Mouse (Mus musculus): ENCODE measurements at regions not wholly inside any gene's neighbourhood (a gene's known extent, or its start where the extent isn't known, plus 50 kb on each side); places are given as distances from the start of the nearest gene placed in this dataset.

- Histone ChIP-seq H3K9ac (no peak overlapping the region), H3K4me3 (replicated peaks) (no peak overlapping the region), H3K4me1 (replicated peaks) (no peaks in the 10 kb centered on the region), H3K27me3 (replicated peaks) (no peaks in the 10 kb centered on the region), H3K9me3 (no peaks in the 10 kb centered on the region), H3K4me2 (replicated peaks) (no peak overlapping the region), H3K36me3 (no peaks in the 10 kb centered on the region), H3K27ac (no peak overlapping the region)
- WGBS = 90% methylated on average over 5 of the region's 5 CpGs
- ATAC-seq = no peak
These were observed 240.3 kb downstream of the Pik3r1 start for GRCm38 (mm10) chr13:101527691-101528090.

- H3K4me2 ChIP-seq (replicated peaks) = no peak overlapping the region
- H3K9ac ChIP-seq = no peak overlapping the region
- no peaks in the 10 kb centered on the region for H3K9me3 ChIP-seq
- 78% methylated on average over 3 of the region's 3 CpGs for WGBS
- H3K4me1 ChIP-seq (replicated peaks) = no peaks in the 10 kb centered on the region
- no peak for ATAC-seq
- H3K27ac ChIP-seq = no peak overlapping the region
- no peak overlapping the region for H3K4me3 ChIP-seq (replicated peaks)
- no peaks in the 10 kb centered on the region for H3K36me3 ChIP-seq
- H3K27me3 ChIP-seq (replicated peaks) = no peaks in the 10 kb centered on the region
These were observed 243.2 kb downstream of the Pik3r1 start for GRCm38 (mm10) chr13:101524781-101525180.

- Histone ChIP-seq H3K36me3 (no peaks in the 10 kb centered on the region), H3K4me3 (replicated peaks) (no peak overlapping the region), H3K27ac (no peak overlapping the region), H3K4me1 (replicated peaks) (no peaks in the 10 kb centered on the region), H3K27me3 (replicated peaks) (no peaks in the 10 kb centered on the region), H3K9ac (no peak overlapping the region), H3K4me2 (replicated peaks) (no peak overlapping the region), H3K9me3 (no peaks in the 10 kb centered on the region)
- 95% methylated on average over 3 of the region's 3 CpGs for WGBS
- ATAC-seq = no peak
These were observed 243.8 kb downstream of the Pik3r1 start for GRCm38 (mm10) chr13:101524223-101524622.

GRCm38 (mm10) chr13:101523492-101523891 lies 244.5 kb downstream of the Pik3r1 start:
- no peaks in the 10 kb centered on the region for H3K9me3 ChIP-seq
- no peaks in the 10 kb centered on the region for H3K4me1 ChIP-seq (replicated peaks)
- no peaks in the 10 kb centered on the region for H3K27me3 ChIP-seq (replicated peaks)
- no peak overlapping the region for H3K4me3 ChIP-seq (replicated peaks)
- no peaks in the 10 kb centered on the region for H3K36me3 ChIP-seq
- WGBS = 76% methylated on average over 3 of the region's 3 CpGs
- H3K4me2 ChIP-seq (replicated peaks) = no peak overlapping the region
- no peak for ATAC-seq
- H3K27ac ChIP-seq = no peak overlapping the region
- no peak overlapping the region for H3K9ac ChIP-seq

- Histone ChIP-seq H3K4me1 (replicated peaks) (no peaks in the 10 kb centered on the region), H3K4me2 (replicated peaks) (no peak overlapping the region), H3K36me3 (no peaks in the 10 kb centered on the region), H3K9ac (no peak overlapping the region), H3K4me3 (replicated peaks) (no peak overlapping the region), H3K27ac (no peak overlapping the region), H3K27me3 (replicated peaks) (no peaks in the 10 kb centered on the region), H3K9me3 (no peaks in the 10 kb centered on the region)
- WGBS = 74% methylated on average over 2 of the region's 2 CpGs
- no peak for ATAC-seq
These were observed 245.4 kb downstream of the Pik3r1 start for GRCm38 (mm10) chr13:101522597-101522996.

GRCm38 (mm10) chr13:101513354-101513753 lies 254.7 kb downstream of the Pik3r1 start:
- Histone ChIP-seq H3K36me3 (no peaks in the 10 kb centered on the region), H3K27ac (no peak overlapping the region), H3K9ac (no peak overlapping the region), H3K9me3 (no peaks in the 10 kb centered on the region), H3K4me1 (replicated peaks) (no peaks in the 10 kb centered on the region), H3K4me3 (replicated peaks) (no peak overlapping the region), H3K27me3 (replicated peaks) (no peaks in the 10 kb centered on the region), H3K4me2 (replicated peaks) (no peak overlapping the region)
- WGBS = 60% methylated on average over 3 of the region's 3 CpGs
- ATAC-seq = no peak

- 68% methylated on average over 1 of the region's 1 CpGs for WGBS
These were observed 258.1 kb downstream of the Pik3r1 start for GRCm38 (mm10) chr13:101509946-101510345.

GRCm38 (mm10) chr13:101508331-101508730 lies 259.7 kb downstream of the Pik3r1 start:
- no peaks in the 10 kb centered on the region for H3K9me3 ChIP-seq
- no peaks in the 10 kb centered on the region for H3K27me3 ChIP-seq (replicated peaks)
- H3K4me1 ChIP-seq (replicated peaks) = no peaks in the 10 kb centered on the region
- no peak for ATAC-seq
- H3K9ac ChIP-seq = no peak overlapping the region
- no peaks in the 10 kb centered on the region for H3K36me3 ChIP-seq
- no peak overlapping the region for H3K27ac ChIP-seq
- H3K4me2 ChIP-seq (replicated peaks) = no peak overlapping the region
- no peak overlapping the region for H3K4me3 ChIP-seq (replicated peaks)

More at GRCm38 (mm10) chr13:101509946-101510345, 258.1 kb downstream of the Pik3r1 start:
- Histone ChIP-seq H3K36me3 (no peaks in the 10 kb centered on the region), H3K9ac (no peak overlapping the region), H3K4me3 (replicated peaks) (no peak overlapping the region), H3K9me3 (no peaks in the 10 kb centered on the region), H3K4me1 (replicated peaks) (no peaks in the 10 kb centered on the region), H3K27me3 (replicated peaks) (no peaks in the 10 kb centered on the region), H3K4me2 (replicated peaks) (no peak overlapping the region), H3K27ac (no peak overlapping the region)
- peak; percentile 41; the same call in 1 of the 2 replicates for ATAC-seq

- H3K27me3 ChIP-seq (replicated peaks) = no peaks in the 10 kb centered on the region
- no peaks in the 10 kb centered on the region for H3K36me3 ChIP-seq
- no peaks in the 10 kb centered on the region for H3K4me1 ChIP-seq (replicated peaks)
- no peak for ATAC-seq
- H3K9ac ChIP-seq = no peak overlapping the region
- H3K4me2 ChIP-seq (replicated peaks) = no peak overlapping the region
- H3K9me3 ChIP-seq = no peaks in the 10 kb centered on the region
- no peak overlapping the region for H3K27ac ChIP-seq
- H3K4me3 ChIP-seq (replicated peaks) = no peak overlapping the region
These were observed 261.3 kb downstream of the Pik3r1 start for GRCm38 (mm10) chr13:101506696-101507095.

- 87% methylated on average over 1 of the region's 1 CpGs for WGBS
- H3K9ac ChIP-seq = no peak overlapping the region
- no peaks in the 10 kb centered on the region for H3K9me3 ChIP-seq
- no peak for ATAC-seq
- no peaks in the 10 kb centered on the region for H3K36me3 ChIP-seq
- no peaks in the 10 kb centered on the region for H3K4me1 ChIP-seq (replicated peaks)
- no peak overlapping the region for H3K27ac ChIP-seq
- no peak overlapping the region for H3K4me2 ChIP-seq (replicated peaks)
- H3K4me3 ChIP-seq (replicated peaks) = no peak overlapping the region
- no peaks in the 10 kb centered on the region for H3K27me3 ChIP-seq (replicated peaks)
These were observed 263.0 kb downstream of the Pik3r1 start for GRCm38 (mm10) chr13:101505054-101505453.

GRCm38 (mm10) chr13:101504241-101504640 lies 263.8 kb downstream of the Pik3r1 start:
- Histone ChIP-seq H3K27ac (no peak overlapping the region), H3K4me1 (replicated peaks) (no peaks in the 10 kb centered on the region), H3K27me3 (replicated peaks) (no peaks in the 10 kb centered on the region), H3K9ac (no peak overlapping the region), H3K36me3 (no peaks in the 10 kb centered on the region), H3K9me3 (no peaks in the 10 kb centered on the region), H3K4me2 (replicated peaks) (no peak overlapping the region), H3K4me3 (replicated peaks) (no peak overlapping the region)
- 68% methylated on average over 5 of the region's 5 CpGs for WGBS
- ATAC-seq = no peak

- Histone ChIP-seq H3K36me3 (no peaks in the 10 kb centered on the region), H3K9me3 (no peaks in the 10 kb centered on the region), H3K9ac (no peak overlapping the region), H3K4me3 (replicated peaks) (no peak overlapping the region), H3K27ac (no peak overlapping the region), H3K4me1 (replicated peaks) (no peaks in the 10 kb centered on the region), H3K27me3 (replicated peaks) (no peaks in the 10 kb centered on the region), H3K4me2 (replicated peaks) (no peak overlapping the region)
- 74% methylated on average over 5 of the region's 5 CpGs for WGBS
- ATAC-seq = no peak
These were observed 266.2 kb downstream of the Pik3r1 start for GRCm38 (mm10) chr13:101501845-101502284.

- WGBS = 92% methylated on average over 3 of the region's 3 CpGs
- H3K4me3 ChIP-seq (replicated peaks) = no peak overlapping the region
These were observed 267.0 kb downstream of the Pik3r1 start for GRCm38 (mm10) chr13:101501061-101501460.

More at GRCm38 (mm10) chr13:101501061-101501460, 267.0 kb downstream of the Pik3r1 start:
- H3K27me3 ChIP-seq (replicated peaks) = no peaks in the 10 kb centered on the region
- no peak for ATAC-seq
- H3K4me2 ChIP-seq (replicated peaks) = no peak overlapping the region
- H3K9me3 ChIP-seq = no peaks in the 10 kb centered on the region
- H3K27ac ChIP-seq = no peak overlapping the region
- no peaks in the 10 kb centered on the region for H3K4me1 ChIP-seq (replicated peaks)
- H3K36me3 ChIP-seq = no peaks in the 10 kb centered on the region
- no peak overlapping the region for H3K9ac ChIP-seq
